Mouse (Mus musculus): ENCODE results near the gene 4930579F01Rik.

DNA sequence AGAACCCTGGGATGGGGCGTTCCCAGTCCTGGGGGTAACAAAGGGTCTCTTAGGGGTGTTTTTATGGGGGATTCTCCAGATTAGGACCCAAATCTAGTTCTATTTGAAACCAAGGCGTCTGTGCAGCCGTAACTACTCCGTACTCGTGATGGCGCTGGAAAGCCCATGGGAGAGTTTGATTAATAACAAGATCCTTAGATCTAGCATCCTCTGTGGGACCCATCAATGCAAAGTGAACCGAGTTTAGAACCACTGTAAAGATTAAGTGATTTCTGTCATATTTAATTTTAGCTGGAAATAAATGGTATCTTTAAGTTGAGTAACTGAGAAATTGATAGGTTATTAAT is 5.1 kb upstream of the 4930579F01Rik start:
- TF ChIP-seq CTCF (IDR thresholded peaks at IDR 0.05; ENCODE audit: control insufficient read depth, insufficient read depth, low read length), result no peak
- TF ChIP-seq POLR2A (IDR thresholded peaks at IDR 0.05; ENCODE audit: borderline replicate concordance, control insufficient read depth, low read depth, low read length), result no peak

Measured in bone marrow, adult 2 months (tissue).